Mouse (Mus musculus): ENCODE measurements around the gene Plekhg2. TPM values are rescaled to one million over a fixed set of nuclear protein-coding genes. Genes with fewer than 3 reads are reported as not detected.

The Plekhg2 gene
- polyA plus RNA-seq, 1 experiment from 2014 or later: 21.4 TPM

GRCm38 (mm10) chr7:28318714-28319113 lies 53.7 kb downstream of the Plekhg2 start:
- Histone ChIP-seq H3K9me3 (replicated peaks) (no peaks in the 10 kb centered on the region), H3K27ac (replicated peaks) (no peak overlapping the region), H3K4me2 (no peak overlapping the region), H3K4me3 (replicated peaks) (no peak overlapping the region), H3K9ac (replicated peaks) (no peak overlapping the region), H3K36me3 (peaks cover 94% of the 10 kb centered on the region), H3K27me3 (replicated peaks) (no peaks in the 10 kb centered on the region), H3K4me1 (no peaks in the 10 kb centered on the region)
- 96% methylated on average over 17 of the region's 17 CpGs for WGBS
- no peak for ATAC-seq (ENCODE audit: low FRiP score)

GRCm38 (mm10) chr7:28318036-28318435 lies 54.4 kb downstream of the Plekhg2 start:
- Histone ChIP-seq H3K36me3 (peaks cover 87% of the 10 kb centered on the region), H3K9me3 (replicated peaks) (no peaks in the 10 kb centered on the region), H3K4me3 (replicated peaks) (no peak overlapping the region), H3K4me1 (no peaks in the 10 kb centered on the region), H3K27ac (replicated peaks) (no peak overlapping the region), H3K27me3 (replicated peaks) (no peaks in the 10 kb centered on the region), H3K9ac (replicated peaks) (no peak overlapping the region), H3K4me2 (no peak overlapping the region)
- 97% methylated on average over 3 of the region's 3 CpGs for WGBS
- ATAC-seq (ENCODE audit: low FRiP score): no peak

GRCm38 (mm10) chr7:28311926-28312543 lies 60.4 kb downstream of the Plekhg2 start, which contains the start of gene Timm50:
Gene Timm50, minus strand, starts transcription at chr7:28312072.
- Histone ChIP-seq H3K4me2 (peak within 1 kb of the TSS; percentile 91), H3K4me1 (peaks cover 25% of the 10 kb centered on the region), H3K36me3 (peaks cover 58% of the 10 kb centered on the region), H3K9ac (replicated peaks) (peak within 1 kb of the TSS; percentile 88), H3K4me3 (replicated peaks) (peak within 1 kb of the TSS; percentile 65), H3K27me3 (replicated peaks) (no peaks in the 10 kb centered on the region), H3K27ac (replicated peaks) (peak within 1 kb of the TSS; percentile 73), H3K9me3 (replicated peaks) (no peaks in the 10 kb centered on the region)
- ATAC-seq (ENCODE audit: low FRiP score): peak; percentile 96
- under 1% methylated on average over 45 of the region's 45 CpGs for WGBS

GRCm38 (mm10) chr7:28311151-28311925 lies 61.1 kb downstream of the Plekhg2 start:
- WGBS: 6% methylated on average over 35 of the region's 35 CpGs
- peaks cover 58% of the 10 kb centered on the region for H3K36me3 ChIP-seq

GRCm38 (mm10) chr7:28309737-28310136 lies 62.7 kb downstream of the Plekhg2 start:
- 35% methylated on average over 9 of the region's 9 CpGs for WGBS
- H3K4me3 ChIP-seq (replicated peaks): no peak overlapping the region
- H3K36me3 ChIP-seq: peaks cover 58% of the 10 kb centered on the region
- no peak overlapping the region for H3K9ac ChIP-seq (replicated peaks)
- H3K4me1 ChIP-seq: peaks cover 25% of the 10 kb centered on the region
- H3K27me3 ChIP-seq (replicated peaks): no peaks in the 10 kb centered on the region
- H3K27ac ChIP-seq (replicated peaks): no peak overlapping the region
- no peak for ATAC-seq (ENCODE audit: low FRiP score)
- H3K4me2 ChIP-seq: no peak overlapping the region
- H3K9me3 ChIP-seq (replicated peaks): no peaks in the 10 kb centered on the region

More at GRCm38 (mm10) chr7:28311151-28311925, 61.1 kb downstream of the Plekhg2 start:
- Histone ChIP-seq H3K4me1 (peaks cover 25% of the 10 kb centered on the region), H3K27ac (replicated peaks) (peak overlapping the region; percentile 73), H3K9ac (replicated peaks) (peak overlapping the region; percentile 88), H3K9me3 (replicated peaks) (no peaks in the 10 kb centered on the region), H3K4me2 (peak overlapping the region; percentile 91), H3K27me3 (replicated peaks) (no peaks in the 10 kb centered on the region), H3K4me3 (replicated peaks) (peak overlapping the region; percentile 65)
- ATAC-seq (ENCODE audit: low FRiP score): peak; percentile 67

Other genes with a start within 250 kb of the Plekhg2 start
- gene 9530053A07Rik, start 243.1 kb downstream of the Plekhg2 start, polyA plus RNA-seq (2015; fragmentation: Nextera tagmentation; extraction: Ambion mirVana): 0.06 and 0.17 TPM in 2 replicates
- gene Fbl, start 202.9 kb downstream of the Plekhg2 start, polyA plus RNA-seq (2015; fragmentation: Nextera tagmentation; extraction: Ambion mirVana): 70.8 and 88.2 TPM in 2 replicates
- 10.7 and 10.9 TPM in 2 replicates for gene Dyrk1b, start 193.1 kb downstream of the Plekhg2 start, polyA plus RNA-seq (2015; fragmentation: Nextera tagmentation; extraction: Ambion mirVana)
- gene Eid2, start 104.7 kb downstream of the Plekhg2 start, polyA plus RNA-seq (2015; fragmentation: Nextera tagmentation; extraction: Ambion mirVana): 6.9 and 18.2 TPM in 2 replicates
- gene Eid2b, start 94.9 kb downstream of the Plekhg2 start, polyA plus RNA-seq (2015; fragmentation: Nextera tagmentation; extraction: Ambion mirVana): 33.5 and 37.7 TPM in 2 replicates
- gene Selenov, start 81.4 kb downstream of the Plekhg2 start, polyA plus RNA-seq (2015; fragmentation: Nextera tagmentation; extraction: Ambion mirVana): 1.8 and 2.4 TPM in 2 replicates
- 18.6 and 19.8 TPM in 2 replicates for gene Dll3, start 70.4 kb downstream of the Plekhg2 start, polyA plus RNA-seq (2015; fragmentation: Nextera tagmentation; extraction: Ambion mirVana)
- 125 and 136 TPM in 2 replicates for gene Timm50, start 60.5 kb downstream of the Plekhg2 start, polyA plus RNA-seq (2015; fragmentation: Nextera tagmentation; extraction: Ambion mirVana)
- gene Supt5, start 33.9 kb downstream of the Plekhg2 start, polyA plus RNA-seq (2015; fragmentation: Nextera tagmentation; extraction: Ambion mirVana): 92.8 and 101 TPM in 2 replicates
- 467 and 619 TPM in 2 replicates for gene Rps16, start 21.9 kb downstream of the Plekhg2 start, polyA plus RNA-seq (2015; fragmentation: Nextera tagmentation; extraction: Ambion mirVana)
- gene Zfp36, start 7.7 kb upstream of the Plekhg2 start, polyA plus RNA-seq (2015; fragmentation: Nextera tagmentation; extraction: Ambion mirVana): 4.2 and 7.5 TPM in 2 replicates
- gene Med29, start 20.1 kb upstream of the Plekhg2 start, polyA plus RNA-seq (2015; fragmentation: Nextera tagmentation; extraction: Ambion mirVana): 48.4 and 50.0 TPM in 2 replicates
- gene Paf1, start 20.4 kb upstream of the Plekhg2 start, polyA plus RNA-seq (2015; fragmentation: Nextera tagmentation; extraction: Ambion mirVana): 89.3 and 96.0 TPM in 2 replicates
- 5.3 and 33.8 TPM in 2 replicates for gene Gmfg, start 64.8 kb upstream of the Plekhg2 start, polyA plus RNA-seq (2015; fragmentation: Nextera tagmentation; extraction: Ambion mirVana)
- gene Lrfn1, start 79.4 kb upstream of the Plekhg2 start, polyA plus RNA-seq (2015; fragmentation: Nextera tagmentation; extraction: Ambion mirVana): 16.0 and 18.7 TPM in 2 replicates
- gene Ifnl2, start 137.9 kb upstream of the Plekhg2 start, polyA plus RNA-seq (2015; fragmentation: Nextera tagmentation; extraction: Ambion mirVana): not detected in 2 replicates
- gene Ifnl3, start 150.2 kb upstream of the Plekhg2 start, polyA plus RNA-seq (2015; fragmentation: Nextera tagmentation; extraction: Ambion mirVana): not detected in 2 replicates
- 1.3 TPM in 1 of 2 replicates, not detected in the other for gene Sycn, start 168.3 kb upstream of the Plekhg2 start, polyA plus RNA-seq (2015; fragmentation: Nextera tagmentation; extraction: Ambion mirVana)
- gene Nccrp1, start 174.7 kb upstream of the Plekhg2 start, polyA plus RNA-seq (2015; fragmentation: Nextera tagmentation; extraction: Ambion mirVana): 0.31 and 0.36 TPM in 2 replicates
- 20.3 and 22.8 TPM in 2 replicates for gene Samd4b, start 225.5 kb upstream of the Plekhg2 start, polyA plus RNA-seq (2015; fragmentation: Nextera tagmentation; extraction: Ambion mirVana)
- 16.0 and 23.1 TPM in 2 replicates for gene Pak4, start 225.6 kb upstream of the Plekhg2 start, polyA plus RNA-seq (2015; fragmentation: Nextera tagmentation; extraction: Ambion mirVana)

Data from neural tube, embryonic 15.5 days (tissue).